Mouse (Mus musculus) embryonic fibroblast, embryonic 13.5 days (primary cell): ENCODE data around the gene Pgpep1. TPM values are rescaled to one million over a fixed set of nuclear protein-coding genes. Genes with fewer than 3 reads are reported as not detected.

Experiments used
- H3K27ac ChIP-seq: 2 replicates; pipeline ENCODE4 v1.5.1; 2012; ENCODE audit warnings: low read length, control low read depth, inconsistent platforms; ENCODE audit not compliant: insufficient read depth
- H3K4me1 ChIP-seq: 2 replicates; pipeline ENCODE4 v1.6.1; 2011; ENCODE audit warnings: low read length; ENCODE audit not compliant: control insufficient read depth, insufficient read depth
- H3K4me3 ChIP-seq: 2 replicates; pipeline ENCODE4 v1.5.1; 2011; ENCODE audit warnings: mild to moderate bottlenecking, control low read depth, low read length; ENCODE audit not compliant: insufficient read depth
- CTCF ChIP-seq: IDR thresholded peaks from 2 replicates; pipeline ENCODE4 v1.5.1; 2011; ENCODE audit warnings: mild to moderate bottlenecking, control low read depth, low read length, moderate library complexity, borderline replicate concordance; ENCODE audit not compliant: insufficient read depth
- POLR2A ChIP-seq: IDR thresholded peaks from 2 replicates; pipeline ENCODE4 v1.6.1; 2011; ENCODE audit warnings: low read depth, mild to moderate bottlenecking, control low read depth, low read length, moderate library complexity
- polyA plus RNA-seq: library from polyadenylated mRNA; stranded (reverse); fragments of >200 nt; gene quantifications from 2 replicates; pipeline ENCODE4 v1.2.4, GENCODE M21; 2011; ENCODE audit warnings: low read depth; ENCODE audit not compliant: missing spikeins, insufficient read length

Gene Pgpep1
- polyA plus RNA-seq, 1 experiment, result 53.7 TPM

DNA sequence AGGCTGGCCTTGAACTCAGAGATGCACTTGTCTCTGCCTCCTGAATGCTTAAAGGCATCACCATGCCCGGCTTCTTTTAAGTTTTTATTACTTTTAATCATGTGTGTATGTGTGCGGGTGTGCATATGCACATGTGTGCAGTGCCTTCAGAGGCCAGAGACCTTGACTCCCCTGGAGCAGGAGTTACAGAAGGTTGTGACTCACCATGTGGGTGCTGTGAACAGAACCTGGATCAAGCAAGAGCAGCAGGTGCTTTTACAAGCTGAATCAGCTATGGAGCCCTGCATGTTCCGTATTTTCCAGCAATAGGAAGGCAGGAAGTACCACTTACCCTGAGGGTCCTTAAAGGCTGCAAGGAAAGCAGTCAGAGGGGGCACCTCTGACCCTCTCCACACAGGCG is 31.0 kb upstream of the Pgpep1 start:
- Histone ChIP-seq H3K27ac (no peak overlapping the region), H3K4me3 (no peak overlapping the region), H3K4me1 (peaks cover 1% of the 10 kb centered on the region; the same call in 1 of the 2 replicates)
- TF ChIP-seq CTCF, result no peak

- TF ChIP-seq POLR2A (no peak), CTCF (no peak)
- Histone ChIP-seq H3K4me3 (no peak overlapping the region), H3K4me1 (no peaks in the 10 kb centered on the region), H3K27ac (no peak overlapping the region)
Observed at GRCm38 (mm10) chr8:70689892-70690390, 29.8 kb upstream of the Pgpep1 start.

- H3K4me3 ChIP-seq, result no peak overlapping the region
- peaks cover 3% of the 10 kb centered on the region; the same call in 1 of the 2 replicates for H3K4me1 ChIP-seq
- TF ChIP-seq POLR2A (no peak), CTCF (no peak)
- H3K27ac ChIP-seq, result no peak overlapping the region
Observed at GRCm38 (mm10) chr8:70688136-70688535, 27.9 kb upstream of the Pgpep1 start.

DNA sequence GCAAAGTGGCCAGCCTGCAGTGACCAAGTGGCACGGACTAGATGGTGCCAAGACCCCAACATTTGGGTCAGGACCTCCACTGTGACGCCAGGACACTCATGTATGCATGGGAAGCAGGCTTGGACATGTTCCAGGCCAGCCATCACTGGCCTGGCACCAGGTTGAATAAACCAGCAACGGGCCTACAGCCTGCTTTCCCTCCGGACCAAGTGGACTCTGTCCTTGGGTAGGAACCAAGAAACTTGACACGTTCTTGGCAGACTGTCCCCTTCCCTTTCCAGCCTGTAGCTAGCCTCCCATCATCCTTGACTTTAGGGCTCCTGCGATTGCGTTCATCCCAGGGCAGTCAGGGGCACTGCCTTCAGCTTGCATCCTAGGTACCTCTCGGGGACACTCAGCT is 27.4 kb upstream of the Pgpep1 start:
- no peak overlapping the region for H3K4me3 ChIP-seq
- TF ChIP-seq POLR2A (no peak), CTCF (no peak)
- peaks cover 3% of the 10 kb centered on the region; the same call in 1 of the 2 replicates for H3K4me1 ChIP-seq
- H3K27ac ChIP-seq, result no peak overlapping the region

GRCm38 (mm10) chr8:70684291-70684690 is 24.1 kb upstream of the Pgpep1 start:
- Histone ChIP-seq H3K4me1 (peaks cover 8% of the 10 kb centered on the region), H3K27ac (no peak overlapping the region), H3K4me3 (no peak overlapping the region)
- TF ChIP-seq CTCF (no peak), POLR2A (no peak)

GRCm38 (mm10) chr8:70682692-70683091 is 22.5 kb upstream of the Pgpep1 start:
- Histone ChIP-seq H3K27ac (peak overlapping the region; percentile 36), H3K4me1 (peaks cover 8% of the 10 kb centered on the region), H3K4me3 (no peak overlapping the region)
- no peak for TF ChIP-seq CTCF
- TF ChIP-seq POLR2A, result no peak

GRCm38 (mm10) chr8:70682193-70682592 is 22.0 kb upstream of the Pgpep1 start:
- Histone ChIP-seq H3K4me3 (no peak overlapping the region), H3K27ac (peak overlapping the region; percentile 49), H3K4me1 (peaks cover 8% of the 10 kb centered on the region)
- TF ChIP-seq POLR2A, result peak; percentile 49; the same call in 1 of the 2 replicates
- TF ChIP-seq CTCF, result no peak

- Histone ChIP-seq H3K4me3 (no peak overlapping the region), H3K4me1 (peaks cover 8% of the 10 kb centered on the region), H3K27ac (0 out of 2 replicates have a peak overlapping the region, but pooled peaks have one; percentile 49)
- TF ChIP-seq POLR2A (no peak), CTCF (no peak)
Observed at GRCm38 (mm10) chr8:70681410-70681809, 21.2 kb upstream of the Pgpep1 start.

GRCm38 (mm10) chr8:70680039-70680438 is 19.9 kb upstream of the Pgpep1 start:
- no peak overlapping the region for H3K4me3 ChIP-seq
- peaks cover 8% of the 10 kb centered on the region for H3K4me1 ChIP-seq
- TF ChIP-seq POLR2A (no peak), CTCF (no peak)

GRCm38 (mm10) chr8:70679404-70679803 is 19.2 kb upstream of the Pgpep1 start:
- Histone ChIP-seq H3K4me1 (peaks cover 7% of the 10 kb centered on the region; the same call in 1 of the 2 replicates), H3K27ac (no peak overlapping the region), H3K4me3 (no peak overlapping the region)
- TF ChIP-seq CTCF (no peak), POLR2A (no peak)

More at GRCm38 (mm10) chr8:70680039-70680438, 19.9 kb upstream of the Pgpep1 start:
- H3K27ac ChIP-seq, result no peak overlapping the region
